Mouse (Mus musculus) lung, postnatal 4 days (tissue): ENCODE results near the gene Tm4sf4.
A peak's percentile ranks its signal among the peaks of the same experiment; 100 is the strongest.

ENCODE experiments used
- DNase-seq, 2 experiments: peaks; one replicate each; pipeline ENCODE4 v3.0.0; 2021

Tm4sf4 gene

GRCm38 (mm10) chr3:57425089-57425730 is at the start of gene Tm4sf4:
Tm4sf4 (plus strand) TSS chr3:57425314.
- DNase-seq = no peak

- no peak for DNase-seq
These were observed 38.7 kb upstream of the Tm4sf4 start for GRCm38 (mm10) chr3:57386423-57386822.

DNA sequence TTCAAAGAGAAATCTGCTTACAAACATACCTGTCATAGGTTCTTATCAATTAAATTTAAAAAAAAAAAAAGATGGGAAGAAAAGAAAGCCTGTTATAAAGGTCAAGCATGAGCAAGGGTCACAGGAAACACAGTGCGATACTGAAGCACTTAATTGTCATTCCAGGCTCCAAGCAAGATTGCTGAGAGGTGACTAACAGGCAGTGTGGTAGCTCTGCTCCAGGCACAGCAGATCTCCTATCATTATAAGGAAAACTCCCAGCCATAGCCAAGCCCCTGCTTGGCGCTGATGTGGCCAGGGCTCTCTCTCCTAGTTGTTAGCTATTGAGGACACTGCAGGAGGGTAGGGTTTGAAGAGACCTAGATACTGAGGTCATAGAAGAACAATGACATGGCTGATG is 38.2 kb upstream of the Tm4sf4 start:
- DNase-seq = no peak

DNA sequence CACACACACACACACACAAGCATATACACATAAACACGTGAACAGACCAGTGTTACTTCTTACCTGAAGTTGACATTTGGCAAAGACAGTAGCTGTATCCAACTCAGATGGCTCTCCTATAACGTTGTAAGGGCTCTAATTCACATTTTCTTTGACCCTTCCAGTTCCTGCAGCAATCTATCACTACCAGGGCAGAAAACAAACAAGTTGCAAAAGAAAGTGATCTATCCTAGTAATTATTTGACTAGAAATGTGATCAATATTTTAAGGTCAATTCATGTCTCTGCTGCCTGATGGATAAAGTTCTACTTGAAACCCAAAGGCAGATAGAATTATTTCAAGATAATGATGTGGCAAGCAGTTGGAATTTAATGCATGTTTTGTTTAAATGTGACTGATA is 37.5 kb upstream of the Tm4sf4 start:
- no peak for DNase-seq

GRCm38 (mm10) chr3:57411535-57411934 is 13.6 kb upstream of the Tm4sf4 start:
- DNase-seq = no peak

- no peak for DNase-seq
These were observed 4.9 kb upstream of the Tm4sf4 start for GRCm38 (mm10) chr3:57420233-57420632.

- no peak for DNase-seq
These were observed 4.5 kb upstream of the Tm4sf4 start for GRCm38 (mm10) chr3:57420660-57421059.

DNA sequence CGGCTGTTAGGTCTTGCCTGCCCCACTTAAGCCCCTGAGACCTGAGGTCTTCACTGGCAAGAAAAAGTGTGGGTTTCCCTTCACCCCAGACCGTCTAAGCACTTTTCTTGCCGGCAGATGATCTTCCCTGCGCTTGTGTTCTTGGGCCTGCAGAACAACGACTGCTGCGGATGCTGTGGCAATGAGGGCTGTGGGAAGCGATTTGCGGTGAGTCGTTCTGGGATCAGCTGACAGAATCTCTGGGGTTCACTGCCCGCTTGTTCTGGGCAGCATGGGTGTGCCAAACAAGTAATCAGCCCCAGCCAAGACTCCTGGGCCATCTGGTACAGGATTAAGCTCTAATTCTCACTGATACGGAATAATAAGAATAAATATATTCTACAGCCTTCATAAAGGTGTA is 1.2 kb downstream of the Tm4sf4 start:
- DNase-seq = no peak

- peak; percentile 22 to 38 for DNase-seq
These were observed 3.8 kb downstream of the Tm4sf4 start for GRCm38 (mm10) chr3:57428682-57429464.

DNA sequence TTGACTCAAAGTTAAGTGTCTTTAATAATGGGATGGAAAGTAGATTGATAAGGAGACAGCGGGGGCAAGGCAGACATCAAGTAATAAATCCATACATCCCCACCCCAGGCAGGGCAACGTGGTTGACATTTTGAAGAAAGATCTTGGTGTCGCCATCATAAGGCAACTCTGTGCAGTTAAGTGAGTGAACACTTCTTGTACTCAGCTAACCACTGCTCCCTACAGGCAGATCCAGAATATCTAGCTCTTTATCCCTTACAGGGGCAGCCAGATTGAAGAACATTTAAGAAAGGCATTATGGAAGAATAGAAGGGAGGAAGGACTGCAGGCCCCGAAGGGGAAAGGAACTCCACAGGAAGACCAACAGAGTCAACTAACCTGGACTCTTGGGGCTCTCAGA is 4.4 kb downstream of the Tm4sf4 start:
- peak in 1 of 2 experiments; percentile 26 for DNase-seq

DNA sequence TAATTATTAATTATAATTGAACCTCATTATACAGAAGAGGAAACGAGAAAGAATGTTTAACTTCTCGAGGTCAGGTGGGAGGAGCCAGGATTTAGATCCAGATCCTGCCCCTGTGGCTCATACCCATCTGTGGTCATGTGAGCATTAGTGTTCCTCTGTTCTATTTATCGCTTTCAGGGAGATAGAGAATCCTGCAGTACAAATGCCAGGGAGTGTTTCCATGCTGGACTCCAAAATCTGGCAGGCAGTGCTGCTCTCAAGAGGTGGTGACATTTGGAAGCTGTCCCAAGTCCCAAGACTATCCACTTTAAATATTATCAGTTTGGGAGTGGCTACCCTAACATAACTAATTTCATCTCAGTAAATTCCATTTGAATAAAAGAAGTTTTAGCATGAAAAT is 6.6 kb downstream of the Tm4sf4 start:
- DNase-seq = no peak

DNA sequence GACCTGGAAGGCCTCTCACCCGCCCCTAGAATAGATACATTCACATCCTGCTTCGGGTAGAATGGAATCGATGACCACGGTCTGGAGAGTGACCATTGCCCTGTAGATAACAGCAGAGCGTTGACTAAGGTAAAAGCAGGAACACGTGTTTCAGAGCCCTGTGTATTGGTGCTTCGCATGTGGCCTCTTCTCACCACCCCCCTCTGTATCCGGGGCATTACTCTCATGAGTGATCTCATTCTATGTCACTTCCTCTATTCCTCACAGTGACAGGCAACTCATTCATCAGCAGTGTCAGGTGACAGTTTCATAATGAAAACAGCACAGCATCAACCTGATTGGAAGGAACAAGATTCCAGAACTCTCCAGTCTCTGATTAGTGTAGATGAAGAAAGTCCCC is 10.2 kb downstream of the Tm4sf4 start:
- no peak for DNase-seq

DNA sequence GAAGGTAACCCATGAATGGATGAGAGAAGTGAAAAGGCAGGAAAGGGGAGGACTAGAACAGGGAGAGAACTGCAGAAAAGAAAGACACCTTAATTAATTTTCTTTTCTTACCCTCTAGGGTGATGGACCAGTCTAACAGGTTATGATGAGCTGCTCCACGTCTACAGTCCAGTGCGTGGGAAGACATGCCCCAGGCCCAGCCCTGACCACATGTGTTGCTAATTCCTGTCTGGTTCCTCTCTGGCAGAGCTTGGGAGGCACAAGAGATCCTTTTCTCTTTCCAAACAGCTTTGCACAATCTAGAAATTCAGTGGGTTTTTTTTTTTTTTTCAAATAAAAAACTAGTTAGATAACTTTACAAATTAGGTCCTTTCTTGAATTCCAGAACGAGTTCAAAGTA is 15.8 kb downstream of the Tm4sf4 start:
- no peak for DNase-seq

GRCm38 (mm10) chr3:57445706-57446105 is 20.6 kb downstream of the Tm4sf4 start:
- DNase-seq = peak; percentile 66 to 84

DNA sequence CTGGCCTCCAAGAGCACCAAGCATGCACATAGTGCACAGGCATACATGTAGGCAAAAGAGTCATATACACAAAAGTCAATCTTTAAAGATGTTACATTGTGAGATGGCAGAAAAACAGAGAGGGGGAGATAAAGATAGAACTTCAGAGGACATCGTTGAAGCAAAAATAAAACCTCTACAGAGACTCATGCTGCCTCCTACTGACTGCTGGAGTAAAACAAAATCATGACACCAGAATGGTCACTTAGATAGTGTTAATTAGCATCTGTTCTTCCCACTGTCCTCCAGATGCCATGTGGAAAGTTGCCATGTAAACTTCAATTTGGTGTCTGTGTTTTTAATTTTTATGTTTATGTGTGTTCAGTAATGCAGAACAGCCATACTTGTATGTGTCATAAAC is 22.8 kb downstream of the Tm4sf4 start:
- DNase-seq = no peak

GRCm38 (mm10) chr3:57448445-57448844 is 23.3 kb downstream of the Tm4sf4 start:
- DNase-seq = peak; percentile 57 to 73

- DNase-seq = peak in 1 of 2 experiments; percentile 38
These were observed 33.5 kb downstream of the Tm4sf4 start for GRCm38 (mm10) chr3:57458652-57459051.

DNA sequence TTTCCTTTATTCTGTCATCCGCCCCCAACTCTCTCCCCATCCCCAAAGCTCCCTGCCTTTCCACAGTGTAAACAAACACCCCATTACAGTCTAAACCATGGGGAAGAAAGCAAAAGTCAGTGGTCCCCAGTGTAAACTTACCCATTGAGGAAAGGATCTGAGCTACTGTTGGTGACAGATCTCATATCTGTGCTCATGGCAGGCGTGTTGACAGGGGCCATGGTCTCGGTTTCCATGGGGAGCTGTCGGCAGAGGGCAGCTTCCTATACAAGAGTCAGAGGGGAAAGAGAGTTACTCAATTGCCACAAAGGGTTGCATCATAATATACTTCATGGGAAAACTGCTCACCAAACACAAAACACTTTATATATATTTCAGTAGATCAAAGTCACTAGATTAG is 38.2 kb downstream of the Tm4sf4 start:
- DNase-seq = peak; percentile 29 to 76

GRCm38 (mm10) chr3:57466289-57466688 is 41.2 kb downstream of the Tm4sf4 start:
- no peak for DNase-seq

DNA sequence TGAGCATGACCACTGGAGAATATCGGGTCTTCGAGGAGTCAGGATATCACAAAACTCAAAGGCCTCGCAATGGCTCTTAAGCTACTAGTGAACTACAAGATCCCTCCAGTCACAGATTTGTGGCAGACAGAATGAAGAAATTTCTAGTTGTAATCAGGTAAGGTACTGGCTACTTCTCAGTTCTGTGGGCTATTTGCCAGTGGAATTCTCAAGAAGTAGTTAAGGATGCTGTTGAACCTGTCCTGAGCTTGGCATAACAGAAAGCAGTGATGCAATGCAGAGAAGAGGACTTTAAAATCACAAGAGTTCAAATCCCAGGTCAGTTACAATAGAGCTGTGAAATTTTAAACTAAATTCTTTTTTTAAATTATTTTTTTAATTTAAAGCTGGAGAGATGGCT is 44.2 kb downstream of the Tm4sf4 start:
- DNase-seq = no peak

- DNase-seq = peak; percentile 58 to 69
These were observed 45.2 kb downstream of the Tm4sf4 start for GRCm38 (mm10) chr3:57470326-57470725.

GRCm38 (mm10) chr3:57470981-57471601 is 46.0 kb downstream of the Tm4sf4 start:
- peak; percentile 47 to 76 for DNase-seq

DNA sequence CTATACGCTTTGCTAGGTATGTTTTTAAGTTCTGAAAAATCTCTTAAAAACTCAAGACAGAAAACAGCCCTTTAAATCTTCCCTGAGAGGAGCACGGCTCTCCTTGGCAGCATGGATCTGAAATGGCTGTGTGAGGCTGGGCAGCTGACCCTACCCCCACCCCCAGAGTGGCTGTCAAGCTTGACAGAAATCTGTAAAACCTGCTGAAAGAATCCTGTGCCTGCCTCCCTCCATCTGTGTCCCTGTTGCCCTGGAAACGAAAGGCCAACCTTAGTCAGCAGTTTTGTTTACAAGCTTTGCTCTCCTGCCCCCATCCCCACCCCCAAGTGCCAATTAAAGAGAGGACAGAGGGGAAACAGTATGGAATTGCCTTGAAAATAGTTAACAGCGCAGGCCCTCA is 47.3 kb downstream of the Tm4sf4 start:
- no peak for DNase-seq

GRCm38 (mm10) chr3:57474421-57474820 is 49.3 kb downstream of the Tm4sf4 start:
- no peak for DNase-seq
